Mouse (Mus musculus): ENCODE measurements around the gene Acap2.

- TF ChIP-seq POLR2A (IDR thresholded peaks at IDR 0.05; ENCODE audit: borderline replicate concordance, low read depth, low read length) (no peak), CTCF (IDR thresholded peaks at IDR 0.05; ENCODE audit: low read depth, low read length) (no peak)
These were observed 12.4 kb upstream of the Acap2 start for GRCm38 (mm10) chr16:31213463-31213862.

Data from bone marrow macrophage, adult 2 months (primary cell).